Mouse (Mus musculus) gastrocnemius, postnatal 4 days (tissue): ENCODE results near the gene Tmem220. TPM values are rescaled to one million over a fixed set of nuclear protein-coding genes. Genes with fewer than 3 reads are reported as not detected.

Experiments used
- DNase-seq, 2 experiments: peaks; one replicate each; pipeline ENCODE4 v3.0.0; 2021 to 2022; ENCODE audit warnings: low spot score in 2 of 2, mixed read lengths in 2 of 2
- total RNA-seq, 2 experiments: library from RNA; stranded (reverse); gene quantifications; 2 replicates each; pipeline ENCODE4 v1.2.3; 2021

Tmem220 gene
- total RNA-seq, 2 experiments from 2014 or later, result 2.3 to 2.6 TPM

DNA sequence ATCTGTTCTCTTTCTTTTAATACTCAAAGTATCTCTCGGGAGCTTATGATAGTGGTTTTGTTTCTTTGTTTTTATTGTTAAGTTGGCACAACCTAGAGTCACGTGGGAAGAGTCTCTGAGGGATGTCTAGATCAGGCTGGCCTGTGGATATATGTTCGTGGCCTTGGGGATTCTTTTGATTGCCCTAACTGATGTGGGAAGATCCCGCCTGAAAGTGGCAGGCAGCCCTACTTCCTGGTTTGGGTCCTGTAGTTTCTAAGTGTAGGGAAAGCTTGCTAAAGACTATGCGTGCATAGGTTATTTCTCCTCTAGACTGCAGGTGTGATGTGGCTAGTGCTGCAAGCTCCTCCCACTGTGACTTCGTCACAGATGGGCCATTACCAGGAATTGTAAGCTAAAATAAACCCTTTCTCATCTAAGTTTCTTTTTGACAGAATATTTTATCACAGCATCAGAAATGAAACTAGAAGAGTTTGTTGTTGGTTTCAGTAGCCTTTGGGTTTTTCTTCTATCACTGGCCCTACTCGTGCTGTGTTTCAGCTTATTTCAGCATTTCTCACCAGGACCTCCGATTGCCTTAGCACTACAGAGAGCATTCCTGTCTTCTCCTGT lies 29.9 kb downstream of the Tmem220 start:
- no peak for DNase-seq

DNA sequence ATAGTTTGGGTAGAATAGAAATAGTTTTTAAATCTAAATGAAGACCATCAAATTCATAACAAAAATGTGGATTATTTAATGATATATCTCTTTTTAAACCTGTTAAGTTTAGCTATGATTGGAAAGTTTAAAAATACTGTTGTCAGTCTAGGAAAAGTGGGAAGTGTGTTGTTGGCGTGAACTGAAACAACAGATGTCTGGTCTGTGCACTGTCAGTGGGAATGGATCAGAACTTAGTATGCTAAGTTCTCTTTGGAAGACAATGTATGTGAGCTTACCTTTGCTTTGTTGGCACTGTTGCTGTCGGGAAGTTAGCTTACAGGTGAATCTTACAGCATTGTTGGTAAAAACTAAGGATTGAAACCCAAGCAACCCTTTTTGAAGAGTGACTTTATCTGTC lies 36.4 kb downstream of the Tmem220 start:
- no peak for DNase-seq

DNA sequence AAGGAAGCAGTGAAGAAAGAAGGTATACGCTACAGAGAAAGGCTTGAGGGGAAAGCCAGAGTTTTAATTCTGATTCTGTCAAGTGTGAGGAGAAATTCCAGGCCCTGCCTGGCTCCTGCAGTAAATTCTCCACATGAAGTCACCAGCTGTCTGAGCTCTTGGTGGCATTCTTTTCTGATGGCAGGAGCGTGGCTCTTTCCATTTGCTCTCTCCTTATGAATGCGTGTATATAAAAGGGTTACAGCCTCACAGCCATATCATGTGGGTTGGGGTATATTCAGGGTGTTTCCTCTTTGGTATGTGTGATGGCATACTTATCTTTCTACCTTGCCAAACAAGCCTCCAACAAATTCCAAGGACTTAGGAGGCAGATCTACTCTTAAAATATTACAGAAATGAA lies 37.8 kb downstream of the Tmem220 start:
- DNase-seq, result no peak

DNA sequence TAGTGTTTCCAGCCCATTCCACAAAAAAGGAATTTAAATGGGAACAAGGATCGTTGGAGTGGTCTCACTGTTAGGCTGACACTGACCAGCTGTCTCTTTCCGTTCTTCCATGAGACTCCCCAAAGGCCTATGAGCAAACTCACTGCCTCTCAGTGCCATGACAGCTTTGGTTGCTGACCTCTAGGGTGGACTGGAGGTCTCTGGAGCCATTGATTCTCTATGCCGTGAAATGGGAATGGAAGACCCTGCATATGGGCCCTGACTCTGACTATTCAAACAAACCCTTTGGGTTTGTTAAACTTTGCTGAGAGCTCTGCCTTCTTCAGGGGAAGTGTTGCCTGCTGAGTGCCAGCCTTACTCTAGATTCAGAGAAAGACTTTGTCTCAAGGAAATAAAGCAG lies 42.8 kb downstream of the Tmem220 start:
- DNase-seq, result no peak

DNA sequence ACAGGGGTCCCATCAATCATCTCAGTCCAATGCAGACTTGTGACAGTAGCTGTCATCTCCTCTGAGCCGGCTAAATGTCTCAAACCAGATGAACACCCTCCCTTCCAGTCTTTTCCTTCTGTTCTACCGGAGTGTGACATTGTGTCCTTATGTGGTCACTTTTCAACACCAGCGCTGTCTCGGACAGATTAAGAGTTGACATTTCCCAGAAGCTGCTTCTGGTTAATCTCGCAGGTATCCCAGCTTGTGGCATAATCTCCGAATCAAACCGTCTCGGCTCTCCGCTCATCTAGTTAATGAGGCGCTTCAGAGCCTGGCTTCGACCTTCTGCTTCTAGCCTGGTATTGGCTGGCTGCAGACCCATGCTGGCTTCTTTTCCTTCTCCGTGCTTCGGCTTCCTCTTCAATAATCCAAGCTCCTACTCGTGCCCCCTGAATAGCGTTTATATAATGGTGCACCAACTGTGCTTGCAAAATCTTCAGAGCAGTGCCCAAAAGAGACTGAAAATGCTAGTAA lies 47.7 kb downstream of the Tmem220 start:
- DNase-seq, result no peak

DNA sequence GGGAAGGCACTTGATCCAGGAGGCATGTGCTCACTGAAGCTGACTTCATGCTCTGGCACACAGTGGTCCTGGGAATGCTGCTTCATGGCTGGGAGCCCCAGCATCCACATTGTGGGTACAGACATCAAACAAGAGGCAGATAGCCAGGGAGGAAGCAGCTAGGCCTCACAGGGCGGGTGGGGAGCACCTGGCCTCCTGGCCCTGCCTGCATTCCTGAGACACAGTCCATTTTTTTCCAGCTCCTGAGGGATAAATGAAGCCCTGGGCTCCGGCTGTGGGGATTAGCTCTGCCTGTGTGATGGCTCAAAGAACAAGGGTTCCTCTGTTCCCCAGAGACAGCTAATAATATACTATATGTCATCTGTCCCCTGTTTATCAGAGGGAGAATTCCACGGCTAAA lies 50.1 kb downstream of the Tmem220 start:
- no peak for DNase-seq

DNA sequence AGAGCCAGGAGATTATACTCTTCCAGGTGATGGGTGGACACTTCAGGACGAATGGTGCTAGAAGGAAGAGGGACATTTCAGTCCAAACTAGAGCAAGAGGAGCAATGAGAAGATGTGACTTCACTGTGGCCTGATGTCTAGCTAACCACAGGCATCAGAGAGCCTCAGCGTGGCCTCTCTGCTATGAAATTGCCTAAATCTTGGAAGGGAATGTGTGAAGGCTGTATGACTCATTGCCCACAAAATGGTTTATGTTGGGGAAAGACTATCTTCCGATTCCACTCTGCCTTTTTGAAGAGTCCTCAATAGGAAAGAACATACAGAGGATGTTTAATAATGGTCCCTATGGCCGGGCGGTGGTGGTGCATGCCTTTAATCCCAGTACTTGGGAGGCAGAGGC lies 51.8 kb downstream of the Tmem220 start:
- DNase-seq, result no peak

DNA sequence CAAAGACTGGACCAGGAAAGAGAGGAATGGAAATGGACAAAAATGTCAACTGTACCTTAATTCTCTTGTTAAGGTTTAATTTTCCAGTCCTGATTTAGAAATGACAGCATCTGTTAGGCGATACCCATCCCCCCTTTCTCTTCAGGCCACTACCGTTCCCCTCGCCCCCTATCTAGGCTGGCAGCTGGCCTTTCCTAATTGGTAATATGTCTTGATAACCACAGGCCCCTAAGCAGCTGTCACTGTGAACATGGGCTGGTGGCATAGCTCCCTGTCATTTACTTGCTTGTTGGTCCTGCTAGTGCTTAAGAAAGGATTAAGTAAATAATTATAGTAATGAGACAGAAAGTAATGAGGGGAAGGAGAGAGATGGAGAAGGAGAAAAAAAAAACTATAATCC lies 52.5 kb downstream of the Tmem220 start:
- no peak for DNase-seq

DNA sequence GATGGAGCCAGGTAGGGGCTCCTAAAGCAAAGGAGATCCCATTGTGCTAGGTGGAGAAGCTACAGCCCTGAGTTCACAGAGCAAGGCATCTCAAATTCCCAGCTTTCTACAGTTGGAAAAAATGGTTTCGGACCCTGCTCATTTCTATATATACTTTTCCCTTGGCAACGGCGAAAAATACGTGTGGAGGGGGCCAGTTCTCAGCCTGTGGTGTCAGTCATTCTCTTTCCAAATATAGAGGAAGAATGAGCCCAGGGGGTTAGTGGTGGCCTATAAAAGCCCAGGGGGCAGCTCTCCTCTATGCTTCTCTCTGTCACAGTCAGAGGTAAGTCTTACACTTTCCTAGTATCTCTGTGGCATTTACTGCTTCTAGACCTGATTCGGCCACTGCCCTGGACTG lies 53.0 kb downstream of the Tmem220 start, which contains the start of gene Myh3:
Gene Myh3, plus strand, starts transcription at position 301 of the 400 bp plus-strand sequence.
- no peak for DNase-seq

DNA sequence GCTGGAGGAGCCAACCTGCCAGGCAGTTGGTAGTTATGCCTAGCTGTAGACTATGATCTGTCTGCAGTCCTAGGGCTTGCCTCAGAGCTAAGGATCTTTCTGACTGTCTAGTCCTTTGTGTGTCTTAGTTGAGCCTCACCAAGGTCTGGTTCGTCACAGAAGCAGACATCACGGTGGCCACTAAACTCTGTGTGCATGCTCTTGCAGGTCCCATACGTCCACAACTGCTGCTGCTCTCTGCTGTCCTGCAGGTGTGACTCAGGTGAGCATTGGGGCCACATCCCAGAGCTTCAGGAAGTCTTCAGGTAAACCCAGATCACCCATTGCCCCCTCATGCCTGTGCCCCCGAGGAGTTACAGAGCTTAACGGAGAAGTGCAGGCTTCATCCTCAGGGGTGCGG lies 53.9 kb downstream of the Tmem220 start:
- DNase-seq, result no peak

DNA sequence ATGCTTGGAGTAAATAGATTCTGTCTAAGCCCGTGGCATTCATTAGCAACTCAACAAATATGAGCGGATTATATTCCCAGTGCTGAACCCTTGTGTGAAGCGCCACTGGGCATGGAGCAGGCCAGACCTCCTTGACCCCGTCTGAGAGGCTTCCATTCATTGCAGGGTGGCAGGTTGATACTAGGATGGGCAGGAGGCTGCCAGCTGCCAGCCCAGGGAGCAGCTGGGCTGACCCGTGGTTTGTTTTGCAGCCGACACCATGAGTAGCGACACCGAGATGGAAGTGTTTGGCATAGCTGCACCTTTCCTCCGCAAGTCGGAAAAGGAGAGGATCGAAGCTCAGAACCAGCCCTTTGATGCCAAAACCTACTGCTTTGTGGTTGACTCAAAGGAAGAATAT lies 54.8 kb downstream of the Tmem220 start:
- DNase-seq, result no peak

DNA sequence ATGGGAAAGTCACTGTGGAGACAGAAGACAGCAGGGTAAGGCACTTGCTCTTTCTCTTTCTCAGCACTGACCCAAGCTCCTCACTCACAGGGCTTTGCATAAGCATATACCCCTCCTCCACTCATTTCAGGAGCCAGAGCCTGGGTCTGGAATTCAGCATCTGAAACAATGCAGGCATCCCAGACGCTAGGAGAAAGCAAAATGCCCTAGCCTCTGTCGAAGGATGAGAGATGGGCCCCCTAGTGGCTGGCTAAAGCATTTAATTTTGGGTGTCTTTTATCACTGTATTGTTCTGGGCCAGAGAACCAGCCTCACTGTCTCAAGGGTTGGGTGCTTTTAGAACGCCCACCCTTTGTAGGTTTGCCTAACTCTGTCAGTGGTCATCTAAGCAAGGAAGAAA lies 55.2 kb downstream of the Tmem220 start:
- DNase-seq, result peak in 1 of 2 experiments; percentile 57

DNA sequence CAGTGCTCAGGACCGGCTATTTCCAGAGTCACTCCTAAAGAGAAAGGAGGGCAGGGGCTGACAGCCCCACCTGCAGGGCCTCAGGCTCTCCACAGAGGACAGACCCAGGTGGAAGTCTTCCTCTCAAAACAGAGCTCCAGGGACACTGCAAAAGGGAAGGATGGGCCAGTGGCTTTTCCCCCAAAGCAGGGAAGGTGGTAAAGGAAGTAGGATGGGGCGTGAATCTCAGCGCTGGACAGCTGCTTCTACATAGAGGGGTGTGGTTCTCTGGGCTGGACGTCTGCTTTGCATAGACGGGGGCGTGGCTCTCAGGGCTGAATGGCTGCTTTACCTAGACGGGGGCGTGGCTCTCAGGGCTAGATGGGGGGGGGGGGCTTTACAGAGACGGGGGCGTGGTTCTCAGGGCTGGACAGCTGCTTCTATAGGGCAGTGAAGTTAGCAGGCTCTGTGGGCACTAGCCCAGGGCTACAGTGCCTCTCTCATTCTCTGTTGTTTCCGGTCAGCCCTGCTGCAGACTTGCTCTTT lies 56.2 kb downstream of the Tmem220 start:
- DNase-seq, result no peak

DNA sequence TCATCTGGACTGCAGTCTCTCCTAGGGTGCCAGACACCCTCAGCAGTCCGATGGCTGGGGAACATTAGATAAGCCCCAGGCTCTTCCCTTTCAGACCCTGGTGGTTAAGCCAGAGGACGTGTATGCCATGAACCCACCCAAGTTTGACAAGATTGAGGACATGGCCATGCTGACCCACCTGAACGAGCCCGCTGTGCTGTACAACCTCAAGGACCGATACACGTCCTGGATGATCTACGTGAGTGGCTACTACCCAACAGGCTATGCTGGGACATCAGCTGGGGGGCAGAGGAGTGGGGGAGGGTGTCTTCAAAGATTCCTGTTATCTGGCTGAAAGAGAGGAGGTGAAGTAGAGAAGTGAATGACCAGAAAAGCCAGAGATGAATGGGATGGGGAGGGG lies 57.2 kb downstream of the Tmem220 start:
- DNase-seq, result no peak

DNA sequence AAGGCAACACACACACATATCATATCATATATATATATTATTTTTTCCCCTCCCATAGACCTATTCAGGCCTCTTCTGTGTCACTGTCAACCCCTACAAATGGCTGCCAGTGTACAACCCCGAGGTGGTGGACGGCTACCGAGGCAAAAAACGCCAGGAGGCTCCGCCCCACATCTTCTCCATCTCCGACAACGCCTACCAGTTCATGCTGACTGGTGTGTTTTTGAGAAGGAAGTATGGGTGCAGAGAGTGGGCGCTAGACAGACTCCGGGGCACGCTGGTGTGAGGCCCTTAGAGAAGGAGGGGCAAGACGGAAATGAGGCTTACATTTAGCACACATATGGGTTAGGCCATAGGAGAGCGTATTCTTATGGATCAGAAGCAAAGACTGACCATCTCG lies 57.8 kb downstream of the Tmem220 start:
- no peak for DNase-seq

DNA sequence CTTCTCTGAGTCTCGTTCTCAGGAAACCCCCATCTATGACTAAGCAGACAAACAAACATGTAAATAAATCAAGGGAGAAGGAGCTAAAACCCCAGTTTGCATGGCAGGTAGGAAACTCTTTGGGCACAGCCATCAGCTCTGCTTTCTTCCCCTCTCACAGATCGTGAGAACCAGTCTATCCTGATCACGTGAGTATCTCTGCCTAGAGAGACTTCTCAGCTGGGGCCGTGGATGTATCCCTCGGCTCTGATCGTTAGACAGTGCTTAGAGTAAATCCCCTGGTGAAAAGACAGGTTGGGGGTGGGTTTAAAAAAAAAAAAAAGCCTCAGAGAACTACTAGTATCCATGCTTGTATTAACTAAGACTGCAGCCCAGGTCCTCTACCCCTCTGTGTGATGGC lies 58.3 kb downstream of the Tmem220 start:
- DNase-seq, result no peak

DNA sequence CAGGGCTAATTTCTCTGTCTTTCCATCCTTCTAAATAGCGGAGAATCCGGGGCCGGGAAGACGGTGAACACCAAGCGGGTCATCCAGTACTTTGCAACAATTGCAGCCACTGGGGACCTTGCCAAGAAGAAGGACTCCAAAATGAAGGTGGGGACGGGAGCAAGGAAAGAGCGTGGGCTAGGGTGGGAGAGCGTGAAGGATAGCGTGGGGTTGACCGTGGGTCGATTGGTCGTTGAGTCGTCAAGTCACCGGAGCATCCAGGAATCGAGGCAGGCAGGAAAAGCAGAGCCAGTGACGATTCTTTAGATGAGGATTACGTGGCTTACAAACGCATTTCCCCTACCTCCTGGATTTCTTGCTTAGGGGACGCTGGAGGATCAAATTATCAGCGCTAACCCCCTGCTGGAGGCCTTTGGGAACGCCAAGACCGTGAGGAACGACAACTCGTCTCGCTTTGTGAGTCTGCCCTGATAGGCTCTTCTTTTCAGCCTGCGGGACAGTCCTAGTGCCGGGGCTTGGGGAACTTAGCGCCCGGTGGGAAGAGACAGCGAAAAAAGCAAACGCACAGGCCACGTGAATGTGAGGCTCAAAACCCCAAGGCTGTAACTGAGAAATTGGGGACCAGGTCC lies 58.9 kb downstream of the Tmem220 start:
- DNase-seq, result no peak

Other genes starting within 250 kb of the Tmem220 start
- gene Pirt, start 113.2 kb upstream of the Tmem220 start, total RNA-seq, result under 1 TPM; 0.05 to 0.12 TPM
- gene Tmem238l, start 68.5 kb upstream of the Tmem220 start, total RNA-seq, result not detected
- gene Adprm, start 27.4 kb downstream of the Tmem220 start, total RNA-seq, result 10 to 100 TPM; 14.9 to 15.8 TPM
- 10 to 100 TPM; 13.7 to 14.3 TPM for gene Sco1, start 27.5 kb downstream of the Tmem220 start, total RNA-seq
- gene Myh3, start 53.1 kb downstream of the Tmem220 start, total RNA-seq, result 100 to 1,000 TPM; 510 to 548 TPM
- gene Myh2, start 145.9 kb downstream of the Tmem220 start, total RNA-seq, result 100 to 1,000 TPM; 229 to 257 TPM
- gene Myh1, start 174.9 kb downstream of the Tmem220 start, total RNA-seq, result 100 to 1,000 TPM; 613 to 684 TPM
- gene Myh4, start 212.9 kb downstream of the Tmem220 start, total RNA-seq, result 1,000 to 10,000 TPM; 1,762 to 2,018 TPM